Mouse (Mus musculus): ENCODE data around the gene Uvrag.

DNA sequence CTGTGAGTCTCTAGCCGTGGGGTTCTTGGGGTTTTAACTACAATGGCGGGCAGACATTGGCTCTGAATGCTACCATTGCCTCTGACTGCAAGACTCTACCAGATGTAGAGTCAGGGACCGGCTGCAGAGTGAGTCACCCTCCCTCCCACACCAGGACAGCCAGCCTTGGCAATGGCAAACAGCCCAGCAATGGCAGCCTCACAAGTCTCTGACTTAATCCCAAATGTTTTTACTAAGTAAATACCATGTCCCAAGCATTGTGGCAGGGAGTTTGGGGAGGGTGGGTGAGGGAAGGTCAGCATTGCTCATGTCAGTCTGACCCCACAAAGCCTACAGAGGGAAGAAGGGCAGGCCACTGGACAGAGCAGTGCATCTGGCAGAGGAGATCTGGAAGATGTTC, 55.7 kb downstream of the Uvrag start:
- TF ChIP-seq MXI1 (IDR thresholded peaks at IDR 0.05; ENCODE audit: low read depth, low read length) (no peak), CTCF (IDR thresholded peaks at IDR 0.05 in 2 of 3, conservative IDR thresholded peaks at IDR 0.05 in 1 of 3; ENCODE audit: control insufficient read depth in 1 of 3, insufficient read depth in 1 of 3, low read depth in 2 of 3, low read length in 3 of 3, poor library complexity in 1 of 3, severe bottlenecking in 1 of 3) (no peak), GABPA (IDR thresholded peaks at IDR 0.05; ENCODE audit: low read depth, low read length) (no peak), NELFE (IDR thresholded peaks at IDR 0.05; ENCODE audit: low read depth, low read length) (no peak), USF1 (IDR thresholded peaks at IDR 0.05; ENCODE audit: low read depth, low read length) (no peak), POLR2AphosphoS5 (IDR thresholded peaks at IDR 0.05; ENCODE audit: borderline replicate concordance, low read depth, low read length) (no peak), MAFK (IDR thresholded peaks at IDR 0.05; ENCODE audit: borderline replicate concordance, low read depth, low read length) (no peak), MYC (IDR thresholded peaks at IDR 0.05; ENCODE audit: low read depth, low read length) (no peak), ZNF384 (IDR thresholded peaks at IDR 0.05; ENCODE audit: low read depth, low read length) (no peak), USF2 (IDR thresholded peaks at IDR 0.05; ENCODE audit: borderline replicate concordance in 1 of 2, insufficient read depth in 1 of 2, low read depth in 1 of 2, low read length in 2 of 2) (no peak)
